Mouse (Mus musculus) embryonic facial prominence, embryonic 13.5 days (tissue): ENCODE measurements around the gene Vmn1r202. TPM values are rescaled to one million over a fixed set of nuclear protein-coding genes. Genes with fewer than 3 reads are reported as not detected.
"Not testable (repeated sequence)": the region's sequence is repeated elsewhere in the genome, so short reads cannot be mapped to it uniquely, and the experiment has no call there.

Source experiments
- ATAC-seq: fragments of 200-750 bp; cut with Nextera tagmentation; 2 replicates; pipeline ENCODE4 v1.8.0; 2017; ENCODE audit warnings: low read depth; ENCODE audit not compliant: insufficient number of reproducible peaks, insufficient read depth, low FRiP score, low TSS enrichment
- H3K27ac ChIP-seq: fragments of 300-500 bp; sonication (generic); 2 replicates; pipeline ENCODE4 v1.5.1; 2015; ENCODE audit warnings: moderate library complexity, mild to moderate bottlenecking, inconsistent platforms
- H3K27me3 ChIP-seq: fragments of 300-500 bp; sonication (generic); 2 replicates; pipeline ENCODE4 v1.6.1; 2015; ENCODE audit warnings: mild to moderate bottlenecking, inconsistent platforms
- H3K36me3 ChIP-seq: fragments of 300-500 bp; sonication (generic); 2 replicates; pipeline ENCODE4 v1.6.1; 2015; ENCODE audit warnings: mild to moderate bottlenecking, inconsistent platforms
- H3K4me1 ChIP-seq: fragments of 300-500 bp; sonication (generic); 2 replicates; pipeline ENCODE4 v1.6.1; 2015; ENCODE audit warnings: inconsistent platforms
- H3K4me2 ChIP-seq: fragments of 300-500 bp; sonication (generic); 2 replicates; pipeline ENCODE4 v1.6.1; 2015; ENCODE audit warnings: moderate library complexity, mild to moderate bottlenecking, inconsistent platforms
- H3K4me3 ChIP-seq: fragments of 300-500 bp; sonication (generic); 2 replicates; pipeline ENCODE4 v1.5.1; 2015; ENCODE audit warnings: mild to moderate bottlenecking, inconsistent platforms
- H3K9ac ChIP-seq: fragments of 300-500 bp; sonication (generic); 2 replicates; pipeline ENCODE4 v1.6.1; 2015; ENCODE audit warnings: mild to moderate bottlenecking, inconsistent platforms
- H3K9me3 ChIP-seq: fragments of 300-500 bp; sonication (generic); 2 replicates; pipeline ENCODE4 v1.6.1; 2016; ENCODE audit warnings: inconsistent platforms
- WGBS: fragments of 180-500 bp; shearing (Covaris S2); methylation state at CpG from one replicate; pipeline ENCODE4 v1.1.7; 2015; ENCODE audit warnings: mixed read lengths; 5-methylcytosine and 5-hydroxymethylcytosine counted together
- polyA plus RNA-seq: library from polyadenylated mRNA; unstranded; fragments of >200 nt; fragmentation: Nextera tagmentation; extraction: Ambion mirVana; gene quantifications from 2 replicates; pipeline ENCODE4 v1.2.1, GENCODE M21; 2015

Vmn1r202 gene
- not detected in 2 replicates for polyA plus RNA-seq

GRCm38 (mm10) chr13:22505281-22505680 is at the start of gene Vmn1r202:
Vmn1r202 (minus strand) TSS chr13:22505381.
- Histone ChIP-seq H3K27ac (no peak within 1 kb of the TSS), H3K4me3 (no peak within 1 kb of the TSS), H3K27me3 (no peaks in the 10 kb centered on the region), H3K36me3 (no peaks in the 10 kb centered on the region), H3K4me1 (no peaks in the 10 kb centered on the region), H3K4me2 (no peak within 1 kb of the TSS), H3K9me3 (no peaks in the 10 kb centered on the region), H3K9ac (no peak within 1 kb of the TSS)
- ATAC-seq = no peak

GRCm38 (mm10) chr13:22552898-22553297 is 47.7 kb upstream of the Vmn1r202 start, which contains the start of gene Vmn1r204:
Vmn1r204 (plus strand) TSS chr13:22553198.
- not testable (repeated sequence) for H3K9me3 ChIP-seq, ATAC-seq, H3K27me3 ChIP-seq, H3K4me3 ChIP-seq, H3K9ac ChIP-seq, H3K4me2 ChIP-seq, H3K27ac ChIP-seq, H3K4me1 ChIP-seq, H3K36me3 ChIP-seq
- 57% methylated on average over 1 of the region's 1 CpGs for WGBS

- no peak within 1 kb of the TSS for H3K4me2 ChIP-seq
- no peak within 1 kb of the TSS for H3K4me3 ChIP-seq
- no peaks in the 10 kb centered on the region for H3K9me3 ChIP-seq
- ATAC-seq = no peak
- no peaks in the 10 kb centered on the region for H3K27me3 ChIP-seq
- no peak within 1 kb of the TSS for H3K27ac ChIP-seq
- H3K9ac ChIP-seq = no peak within 1 kb of the TSS
- H3K4me1 ChIP-seq = no peaks in the 10 kb centered on the region
- H3K36me3 ChIP-seq = no peaks in the 10 kb centered on the region
Measured at GRCm38 (mm10) chr13:22517814-22518213, 12.6 kb upstream of the Vmn1r202 start, which contains the start of gene Vmn1r203. Vmn1r203 (plus strand) TSS chr13:22518114.

GRCm38 (mm10) chr13:22502431-22502830 is 2.8 kb downstream of the Vmn1r202 start:
- ATAC-seq = no peak
- Histone ChIP-seq H3K27me3 (no peaks in the 10 kb centered on the region), H3K9me3 (no peaks in the 10 kb centered on the region), H3K36me3 (no peaks in the 10 kb centered on the region), H3K9ac (no peak overlapping the region), H3K4me1 (no peaks in the 10 kb centered on the region), H3K4me2 (no peak overlapping the region), H3K4me3 (no peak overlapping the region), H3K27ac (no peak overlapping the region)
- 67% methylated on average over 3 of the region's 3 CpGs for WGBS

- H3K36me3 ChIP-seq = no peaks in the 10 kb centered on the region
- no peak within 1 kb of the TSS for H3K4me3 ChIP-seq
- H3K4me1 ChIP-seq = no peaks in the 10 kb centered on the region
- no peak for ATAC-seq
- H3K4me2 ChIP-seq = no peak within 1 kb of the TSS
- H3K27me3 ChIP-seq = no peaks in the 10 kb centered on the region
- H3K27ac ChIP-seq = no peak within 1 kb of the TSS
- 34% methylated on average over 1 of the region's 1 CpGs for WGBS
- no peaks in the 10 kb centered on the region for H3K9me3 ChIP-seq
- H3K9ac ChIP-seq = no peak within 1 kb of the TSS
Measured at GRCm38 (mm10) chr13:22471623-22472022, 33.6 kb downstream of the Vmn1r202 start, which contains the start of gene Vmn1r201. Vmn1r201 (plus strand) TSS chr13:22471923.

- Histone ChIP-seq H3K36me3 (no peaks in the 10 kb centered on the region), H3K4me2 (no peak overlapping the region), H3K9me3 (no peaks in the 10 kb centered on the region), H3K4me3 (no peak overlapping the region), H3K4me1 (no peaks in the 10 kb centered on the region), H3K27me3 (no peaks in the 10 kb centered on the region), H3K27ac (no peak overlapping the region), H3K9ac (no peak overlapping the region)
- ATAC-seq = no peak
Measured at GRCm38 (mm10) chr13:22455145-22455544, 50.0 kb downstream of the Vmn1r202 start.

Other genes starting within 250 kb of the Vmn1r202 start
- not detected in 2 replicates for gene Vmn1r195, start 234.9 kb downstream of the Vmn1r202 start, polyA plus RNA-seq
- not detected in 2 replicates for gene Vmn1r196, start 215.5 kb downstream of the Vmn1r202 start, polyA plus RNA-seq
- gene Vmn1r197, start 180.8 kb downstream of the Vmn1r202 start, polyA plus RNA-seq = not detected in 2 replicates
- not detected in 2 replicates for gene Vmn1r198, start 155.0 kb downstream of the Vmn1r202 start, polyA plus RNA-seq
- not detected in 2 replicates for gene Vmn1r199, start 125.6 kb downstream of the Vmn1r202 start, polyA plus RNA-seq
- not detected in 2 replicates for gene Vmn1r200, start 115.0 kb downstream of the Vmn1r202 start, polyA plus RNA-seq
- gene Vmn1r201, start 33.5 kb downstream of the Vmn1r202 start, polyA plus RNA-seq = not detected in 2 replicates
- gene Vmn1r203, start 12.7 kb upstream of the Vmn1r202 start, polyA plus RNA-seq = not detected in 2 replicates
- not detected in 2 replicates for gene Vmn1r204, start 47.8 kb upstream of the Vmn1r202 start, polyA plus RNA-seq
- gene Vmn1r205, start 87.6 kb upstream of the Vmn1r202 start, polyA plus RNA-seq = not detected in 2 replicates
- not detected in 2 replicates for gene Vmn1r206, start 118.9 kb upstream of the Vmn1r202 start, polyA plus RNA-seq
- not detected in 2 replicates for gene Vmn1r207-ps, start 224.2 kb upstream of the Vmn1r202 start, polyA plus RNA-seq